Mouse (Mus musculus) liver, embryonic 14.5 days (tissue): ENCODE results near the gene Tigd3. TPM values are rescaled to one million over a fixed set of nuclear protein-coding genes. Genes with fewer than 3 reads are reported as not detected.

Experiments used
- ATAC-seq: fragments of 200-750 bp; cut with Nextera tagmentation; 2 replicates; pipeline ENCODE4 v1.8.0; 2017; ENCODE audit warnings: moderate number of reproducible peaks, mild to moderate bottlenecking, moderate library complexity; ENCODE audit not compliant: insufficient read depth
- DNase-seq, 3 experiments: peaks; one replicate each; pipeline ENCODE4 v3.0.0-alpha.2; 2012 to 2013; ENCODE audit warnings: low read depth in 3 of 3, low spot score in 3 of 3
- H3K27ac ChIP-seq: fragments of 300-500 bp; sonication (generic); 2 replicates; pipeline ENCODE4 v1.5.1; 2014; ENCODE audit warnings: moderate library complexity, mild to moderate bottlenecking, control low read depth, inconsistent platforms
- H3K27me3 ChIP-seq: fragments of 300-500 bp; sonication (generic); 2 replicates; pipeline ENCODE4 v1.6.1; 2014; ENCODE audit warnings: mild to moderate bottlenecking, low read length, moderate library complexity; ENCODE audit not compliant: control insufficient read depth, insufficient read depth
- H3K36me3 ChIP-seq: fragments of 300-500 bp; sonication (generic); replicated peaks from 2 replicates; pipeline ENCODE4 v1.6.1; 2014; ENCODE audit warnings: low read depth; ENCODE audit not compliant: control insufficient read depth, insufficient read depth
- H3K4me1 ChIP-seq, 2 experiments: fragments of 200-500 bp in 1 of 2; fragments of 300-500 bp in 1 of 2; sonication (generic) in 1 of 2; replicated peaks; 2 replicates each; pipeline ENCODE4 v1.6.1; 2012 to 2014; ENCODE audit warnings: antibody characterized with exemption in 1 of 2, inconsistent platforms in 1 of 2, low read length in 1 of 2; ENCODE audit not compliant: control insufficient read depth in 2 of 2, insufficient read depth in 2 of 2
- H3K4me2 ChIP-seq: fragments of 300-500 bp; sonication (generic); 2 replicates; pipeline ENCODE4 v1.6.1; 2014; ENCODE audit warnings: low read depth, mild to moderate bottlenecking, control low read depth, moderate library complexity
- H3K4me3 ChIP-seq, 2 experiments: fragments of 200-500 bp in 1 of 2; fragments of 300-500 bp in 1 of 2; sonication (generic) in 1 of 2; 2 replicates each; pipeline ENCODE4 v1.5.1; 2012 to 2014; ENCODE audit warnings: low read depth in 2 of 2, low read length in 2 of 2, mild to moderate bottlenecking in 2 of 2, control low read depth in 1 of 2, inconsistent platforms in 1 of 2, moderate library complexity in 1 of 2; ENCODE audit not compliant: insufficient read depth in 1 of 2
- H3K9ac ChIP-seq: fragments of 300-500 bp; sonication (generic); replicated peaks from 2 replicates; pipeline ENCODE4 v1.6.1; 2014; ENCODE audit warnings: mild to moderate bottlenecking, control low read depth, moderate library complexity
- H3K9me3 ChIP-seq: fragments of 300-500 bp; sonication (generic); 2 replicates; pipeline ENCODE4 v1.6.1; 2016; ENCODE audit warnings: low read length, mixed read lengths; ENCODE audit not compliant: control insufficient read depth
- CTCF ChIP-seq: IDR thresholded peaks from 2 replicates; pipeline ENCODE4 v1.5.1; 2016; ENCODE audit warnings: antibody characterized with exemption, low read depth, control low read depth
- EP300 ChIP-seq: IDR thresholded peaks from 2 replicates; pipeline ENCODE4 v1.6.1; 2016; ENCODE audit warnings: antibody characterized with exemption, low read depth
- WGBS: fragments of 180-500 bp; shearing (Covaris S2); extraction: QIAGEN DNeasy Blood & Tissue Kit; methylation state at CpG from one replicate; pipeline ENCODE4 v1.1.7; 2014; ENCODE audit not compliant: insufficient replicate concordance; 5-methylcytosine and 5-hydroxymethylcytosine counted together
- polyA plus RNA-seq, 2 experiments: library from polyadenylated mRNA; depleted of rRNA in 1 of 2; stranded (reverse) in 1 of 2; unstranded in 1 of 2; fragments of >200 nt; fragmentation: Nextera tagmentation in 1 of 2; extraction: Ambion mirVana in 1 of 2; gene quantifications; 2 replicates each; pipeline versions ENCODE4 v1.2.1 to v1.2.3; 2012 to 2014

Tigd3 gene
- polyA plus RNA-seq, 2 experiments, result 1.1 to 2.4 TPM

DNA sequence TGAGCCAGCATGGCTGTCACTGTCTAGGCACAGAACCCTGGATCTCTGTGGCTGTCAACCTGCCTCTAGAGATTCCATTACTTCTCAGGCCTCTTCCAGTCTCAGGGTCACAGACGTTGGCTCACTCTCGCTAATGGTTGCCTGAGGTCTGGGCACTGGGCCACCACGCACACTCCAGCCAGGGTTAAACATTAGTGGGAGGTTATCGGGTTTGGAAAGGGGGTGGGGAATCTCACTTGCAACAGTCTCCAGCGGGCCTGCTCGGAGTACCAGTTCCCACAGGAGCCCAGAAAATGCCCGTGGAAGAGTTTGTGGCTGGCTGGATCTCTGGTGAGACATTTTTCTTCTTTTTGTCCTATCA, 15.6 kb downstream of the Tigd3 start:
- H3K9me3 ChIP-seq, result no peaks in the 10 kb centered on the region
- H3K4me2 ChIP-seq, result peak overlapping the region; percentile 32
- no peaks in the 10 kb centered on the region for H3K27me3 ChIP-seq
- H3K36me3 ChIP-seq, result no peaks in the 10 kb centered on the region
- DNase-seq (no peak), ATAC-seq (no peak)
- H3K4me3 ChIP-seq, result peak overlapping the region; percentile 35 to 38
- H3K27ac ChIP-seq, result no peak overlapping the region
- peaks cover 11 to 28% of the 10 kb centered on the region in 2 experiments for H3K4me1 ChIP-seq
- no peak for TF ChIP-seq CTCF
- no peak for TF ChIP-seq EP300
- peak overlapping the region; percentile 5; the same call in 1 of the 2 replicates for H3K9ac ChIP-seq
- WGBS, result 47% methylated on average over 7 of the region's 7 CpGs

DNA sequence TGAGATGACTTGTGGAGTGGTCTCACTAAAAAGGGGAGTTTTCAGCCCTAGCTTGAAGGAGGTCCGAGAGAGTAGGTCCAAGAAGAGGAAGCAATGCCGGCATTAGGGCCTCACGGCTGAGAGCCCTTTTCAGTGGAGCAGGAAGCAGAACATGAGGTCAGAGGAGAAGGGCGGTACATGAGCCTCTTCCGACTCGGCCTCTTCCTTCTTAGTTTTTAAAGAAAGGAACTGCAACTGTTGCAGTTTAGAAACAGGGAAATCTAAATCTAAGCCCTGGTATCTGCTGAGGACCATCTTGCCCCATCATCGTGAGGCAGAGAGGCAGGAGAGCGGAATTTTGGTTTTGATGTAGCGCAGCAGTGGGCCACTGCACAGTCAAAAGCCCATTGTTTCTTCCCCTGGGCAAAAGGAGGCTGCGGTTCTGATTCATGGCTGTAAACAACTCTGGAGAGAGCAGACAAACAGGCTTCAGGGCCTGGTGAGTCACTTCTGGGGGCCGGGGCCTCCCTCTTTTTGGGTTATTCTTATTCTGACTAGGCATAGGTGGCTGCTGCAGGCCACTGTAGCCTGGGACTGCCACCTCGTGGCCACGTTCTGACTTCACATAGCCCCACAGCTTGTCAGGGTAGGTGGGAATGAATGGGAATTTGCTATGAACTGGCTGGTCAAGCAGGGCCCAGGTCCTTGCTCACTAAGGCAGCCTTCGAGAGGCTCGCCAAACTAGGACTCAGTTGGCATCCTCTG, 16.2 kb downstream of the Tigd3 start, which contains the start of gene Slc25a45:
Gene Slc25a45, plus strand, starts transcription at position 191 of the 744 bp plus-strand sequence.
- peak; percentile 34; the same call in 1 of the 2 replicates for ATAC-seq
- 27% methylated on average over 15 of the region's 15 CpGs for WGBS
- Histone ChIP-seq H3K9ac (peak within 1 kb of the TSS; percentile 5), H3K4me3 (peak within 1 kb of the TSS; percentile 35 to 38), H3K27ac (peak within 1 kb of the TSS; percentile 48), H3K4me2 (peak within 1 kb of the TSS; percentile 32), H3K9me3 (no peaks in the 10 kb centered on the region), H3K36me3 (no peaks in the 10 kb centered on the region), H3K27me3 (no peaks in the 10 kb centered on the region), H3K4me1 (peaks cover 13 to 28% of the 10 kb centered on the region in 2 experiments)
- peak in 1 of 3 experiments; percentile 31 for DNase-seq
- TF ChIP-seq EP300 (no peak), CTCF (peak; percentile 89)

- Histone ChIP-seq H3K4me1 (peaks cover 10 to 31% of the 10 kb centered on the region in 2 experiments), H3K36me3 (no peaks in the 10 kb centered on the region), H3K27me3 (no peaks in the 10 kb centered on the region), H3K9ac (peak within 1 kb of the TSS; percentile 70), H3K4me3 (peak within 1 kb of the TSS; percentile 69 to 89), H3K4me2 (peak within 1 kb of the TSS; percentile 88), H3K9me3 (no peaks in the 10 kb centered on the region), H3K27ac (peak within 1 kb of the TSS; percentile 24)
- DNase-seq, result peak; percentile 83 to 84 (median 83)
- TF ChIP-seq CTCF (no peak), EP300 (no peak)
- under 1% methylated on average over 37 of the region's 37 CpGs for WGBS
- peak; percentile 80 for ATAC-seq
Measured at GRCm38 (mm10) chr19:5874969-5875480, 18.9 kb downstream of the Tigd3 start, which contains the start of gene Frmd8. TSS of gene Frmd8 (minus strand) at chr19:5875274.

DNA sequence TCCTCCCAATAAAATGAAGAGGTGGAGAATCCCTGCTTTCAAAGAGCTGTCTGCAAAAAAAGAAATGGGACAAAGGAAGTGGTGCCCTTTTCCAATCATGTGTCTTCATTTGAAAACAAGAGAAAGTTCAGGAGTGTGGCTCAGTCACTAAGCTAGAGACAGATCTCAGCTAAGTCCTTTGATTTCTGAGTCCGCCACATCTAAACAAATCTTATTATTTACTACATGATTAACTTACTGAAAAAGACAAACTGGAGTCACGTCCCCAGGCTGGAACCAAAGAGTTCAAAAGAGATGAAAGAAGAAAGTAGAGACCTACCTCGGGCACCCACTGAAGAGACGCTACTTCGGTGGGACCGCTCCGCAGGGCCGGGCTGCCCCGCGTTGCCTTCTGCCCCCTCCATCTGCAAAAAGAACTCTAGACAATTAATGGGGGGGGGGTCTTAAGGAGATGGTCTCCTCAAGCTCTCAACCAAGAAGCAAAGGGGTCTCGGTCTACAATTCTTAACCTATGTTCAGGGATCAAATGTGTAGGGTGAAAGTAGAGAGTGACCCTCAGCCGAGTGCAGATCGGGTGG, 19.5 kb downstream of the Tigd3 start:
- no peaks in the 10 kb centered on the region for H3K27me3 ChIP-seq
- no peak for ATAC-seq
- WGBS, result 7% methylated on average over 13 of the region's 13 CpGs
- H3K4me3 ChIP-seq, result peak overlapping the region; percentile 69 to 89
- peak overlapping the region; percentile 88 for H3K4me2 ChIP-seq
- peaks cover 10 to 31% of the 10 kb centered on the region in 2 experiments for H3K4me1 ChIP-seq
- TF ChIP-seq EP300 (no peak), CTCF (no peak)
- H3K27ac ChIP-seq, result peak overlapping the region; percentile 21
- no peak for DNase-seq
- H3K36me3 ChIP-seq, result no peaks in the 10 kb centered on the region
- H3K9ac ChIP-seq, result peak overlapping the region; percentile 70
- no peaks in the 10 kb centered on the region for H3K9me3 ChIP-seq

GRCm38 (mm10) chr19:5872931-5873556, 20.9 kb downstream of the Tigd3 start:
- TF ChIP-seq CTCF (no peak), EP300 (no peak)
- Histone ChIP-seq H3K4me3 (no peak overlapping the region), H3K4me2 (no peak overlapping the region; the same call in 1 of the 2 replicates), H3K4me1 (peaks cover 10 to 29% of the 10 kb centered on the region in 2 experiments), H3K27ac (no peak overlapping the region), H3K36me3 (no peaks in the 10 kb centered on the region; the same call in 1 of the 2 replicates), H3K9ac (no peak overlapping the region), H3K9me3 (no peaks in the 10 kb centered on the region), H3K27me3 (no peaks in the 10 kb centered on the region)
- whole genome bisulfite sequencing, result 45% methylated on average over 19 of the region's 19 CpGs
- ATAC-seq, result no peak
- DNase-seq, result no peak
